Comparison of ENCODE assay signal across 18 mouse cellular contexts in genomic region chr6:94634710-94635109, GRCm38 (mm10).
DNase-seq lines count a peak whose midpoint lies in the region; ATAC-seq and TF ChIP-seq lines count a peak whose summit lies in the region.
"Had no signal": no experiment of that assay in that cellular context is flagged by ENCODE, and none has a peak within 500 bp of the region (broad histone marks: within the 10 kb centered on the region; RNA-seq: fewer than 3 reads in every experiment).

No protein-coding gene starts in this region.

- intact Hi-C loops in gastrocnemius, adult 2 months (cut with DNase I) = no loop called here

- no peaks in the 10 kb centered on the region for H3K9me3 ChIP-seq in midbrain, embryonic 15.5 days
- no peaks in the 10 kb centered on the region for H3K9me3 ChIP-seq in midbrain, embryonic 11.5 days (ENCODE audit: control insufficient read depth, low read length)
- no peaks in the 10 kb centered on the region for H3K9me3 ChIP-seq in midbrain, postnatal 0 days (ENCODE audit: low read length)
- H3K9me3 ChIP-seq: embryonic facial prominence, embryonic 13.5 days; G1E; megakaryocyte, embryonic 14.5 days had no signal

- 59% methylated on average over 9 of the region's 9 CpGs for WGBS in midbrain, embryonic 15.5 days
- WGBS in midbrain, embryonic 11.5 days = 76% methylated on average over 9 of the region's 9 CpGs
- WGBS in midbrain, postnatal 0 days = 58% methylated on average over 9 of the region's 9 CpGs

- H3K4me3 ChIP-seq in gastrocnemius, adult 2 months = no peak overlapping the region
- no peak overlapping the region for H3K4me3 ChIP-seq in midbrain, embryonic 15.5 days
- no peak overlapping the region for H3K4me3 ChIP-seq in midbrain, embryonic 11.5 days (ENCODE audit: low read depth, low read length)
- no peak overlapping the region for H3K4me3 ChIP-seq in midbrain, postnatal 0 days (ENCODE audit: low read depth, low read length)
- H3K4me3 ChIP-seq: embryonic facial prominence, embryonic 13.5 days; megakaryocyte, embryonic 14.5 days had no signal

- no peak for TF ChIP-seq CTCF in gastrocnemius, adult 2 months (IDR thresholded peaks at IDR 0.05)
- no peak for TF ChIP-seq CTCF in midbrain, postnatal 0 days (IDR thresholded peaks at IDR 0.05)

- peak overlapping the region; percentile 75 for H3K27ac ChIP-seq in gastrocnemius, adult 2 months
- H3K27ac ChIP-seq in midbrain, embryonic 15.5 days = peak overlapping the region; percentile 7; the same call in 1 of the 2 replicates
- H3K27ac ChIP-seq in midbrain, embryonic 11.5 days (ENCODE audit: low read depth, low read length) = no peak overlapping the region
- 0 out of 2 replicates have a peak overlapping the region, but pooled peaks have one; percentile 26 for H3K27ac ChIP-seq in midbrain, postnatal 0 days (ENCODE audit: low read depth, low read length)
- H3K27ac ChIP-seq: embryonic facial prominence, embryonic 13.5 days had no signal

- no peak for ATAC-seq in midbrain, embryonic 15.5 days (replicated peaks)
- no peak for ATAC-seq in midbrain, embryonic 11.5 days (ENCODE audit: low FRiP score)
- peak; percentile 18 for ATAC-seq in activated CD4-positive, CD25-positive, alpha-beta regulatory T cell, adult 4 months
- ATAC-seq in midbrain, postnatal 0 days (ENCODE audit: low FRiP score) = no peak
- ATAC-seq: forebrain, embryonic 14.5 days had no signal

- peaks cover 23% of the 10 kb centered on the region for H3K4me1 ChIP-seq in midbrain, embryonic 15.5 days
- peaks cover 39% of the 10 kb centered on the region for H3K4me1 ChIP-seq in midbrain, embryonic 11.5 days (ENCODE audit: control insufficient read depth, insufficient read depth, low read length)
- H3K4me1 ChIP-seq in midbrain, postnatal 0 days (ENCODE audit: insufficient read depth, low read length) = peaks cover 4% of the 10 kb centered on the region; the same call in 1 of the 2 replicates
- H3K4me1 ChIP-seq: megakaryocyte, embryonic 14.5 days had no signal

- no peaks in the 10 kb centered on the region for H3K27me3 ChIP-seq in midbrain, embryonic 15.5 days (replicated peaks)
- H3K27me3 ChIP-seq in midbrain, embryonic 11.5 days (ENCODE audit: control insufficient read depth, insufficient read depth, low read length) = no peaks in the 10 kb centered on the region
- H3K27me3 ChIP-seq in midbrain, postnatal 0 days (ENCODE audit: insufficient read depth, low read length) = no peaks in the 10 kb centered on the region
- H3K27me3 ChIP-seq: embryonic facial prominence, embryonic 13.5 days had no signal

- DNase-seq in gastrocnemius, adult 2 months = no peak
- DNase-seq in gastrocnemius, adult 18-20 months (ENCODE audit: low spot score) = no peak
- no peak for DNase-seq in midbrain, embryonic 11.5 days (ENCODE audit: low spot score, missing footprints)
- no peak for DNase-seq in midbrain, postnatal 0 days (ENCODE audit: low spot score)
- DNase-seq in urinary bladder, adult 2 months (ENCODE audit: low spot score) = no peak
- no peak for DNase-seq in embryo, embryonic 10.5 days (ENCODE audit: low spot score)
- DNase-seq: cerebellum, postnatal 25 days; gastrocnemius, postnatal 10 days; heart, postnatal 36 days; kidney, adult 2 months; liver had no signal

- H3K36me3 ChIP-seq in midbrain, embryonic 15.5 days (replicated peaks) = no peaks in the 10 kb centered on the region
- H3K36me3 ChIP-seq in midbrain, embryonic 11.5 days (ENCODE audit: control insufficient read depth, insufficient read depth, low read length) = no peaks in the 10 kb centered on the region
- H3K36me3 ChIP-seq in midbrain, postnatal 0 days (ENCODE audit: insufficient read depth, low read length) = no peaks in the 10 kb centered on the region

- H3K4me2 ChIP-seq in midbrain, embryonic 15.5 days = no peak overlapping the region
- no peak overlapping the region for H3K4me2 ChIP-seq in midbrain, embryonic 11.5 days
- no peak overlapping the region for H3K4me2 ChIP-seq in midbrain, postnatal 0 days (ENCODE audit: low read depth, low read length, poor library complexity, severe bottlenecking)
- H3K4me2 ChIP-seq: embryonic facial prominence, embryonic 13.5 days; heart, embryonic 11.5 days had no signal

- H3K9ac ChIP-seq in midbrain, embryonic 15.5 days = no peak overlapping the region
- H3K9ac ChIP-seq in midbrain, embryonic 11.5 days (ENCODE audit: low read length) = no peak overlapping the region
- no peak overlapping the region for H3K9ac ChIP-seq in midbrain, postnatal 0 days (replicated peaks; ENCODE audit: low read length, poor library complexity, severe bottlenecking)
- H3K9ac ChIP-seq: embryonic facial prominence, embryonic 13.5 days had no signal
